Mouse (Mus musculus) megakaryocyte, embryonic 14.5 days (primary cell): ENCODE results near the gene Gm8947.
"Not testable (repeated sequence)": the region's sequence is repeated elsewhere in the genome, so short reads cannot be mapped to it uniquely, and the experiment has no call there.

Experiments
- FLI1 ChIP-seq: IDR thresholded peaks from 2 replicates; pipeline ENCODE4 v1.6.1; 2012; ENCODE audit warnings: low read length, inconsistent platforms, mixed read lengths
- GATA1 ChIP-seq: IDR thresholded peaks from 3 replicates; pipeline ENCODE4 v1.6.1; 2012; ENCODE audit warnings: mixed read lengths, low read length, inconsistent platforms, borderline replicate concordance

DNA sequence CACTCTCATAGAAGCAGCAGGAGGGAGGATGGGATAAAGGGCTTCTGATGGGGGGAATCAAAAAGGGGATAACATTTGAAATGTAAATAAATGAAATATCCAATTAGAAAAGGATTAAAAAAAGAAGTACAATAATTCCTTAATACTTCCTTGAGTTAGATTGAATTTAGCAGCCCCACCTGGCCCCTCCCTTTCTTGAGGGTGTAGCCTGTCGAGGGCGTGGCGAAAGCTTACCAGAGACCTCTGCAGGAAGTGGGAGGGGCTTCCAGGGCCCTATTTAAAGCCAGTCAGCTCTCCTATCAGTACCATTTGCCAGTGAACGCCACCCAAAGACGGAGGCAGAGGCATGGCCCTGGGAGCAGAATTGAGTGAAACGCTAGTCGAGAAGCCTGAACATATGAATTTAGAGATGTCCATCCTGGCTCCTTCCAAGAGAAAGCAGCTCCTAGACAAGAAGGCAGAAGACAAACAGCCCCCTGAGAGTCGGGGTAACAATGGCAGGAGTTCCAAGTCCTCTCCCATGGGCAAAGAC lies 17.7 kb downstream of the Gm8947 start, which contains the start of gene Gm47996:
- not testable (repeated sequence) for TF ChIP-seq GATA1, FLI1
